Mouse (Mus musculus) kidney, postnatal 14 days (tissue): ENCODE measurements around the gene Ess2.

ENCODE experiments used
- DNase-seq: peaks from one replicate; pipeline ENCODE4 v3.0.0; 2022; ENCODE audit warnings: mixed read lengths

The Ess2 gene

DNA sequence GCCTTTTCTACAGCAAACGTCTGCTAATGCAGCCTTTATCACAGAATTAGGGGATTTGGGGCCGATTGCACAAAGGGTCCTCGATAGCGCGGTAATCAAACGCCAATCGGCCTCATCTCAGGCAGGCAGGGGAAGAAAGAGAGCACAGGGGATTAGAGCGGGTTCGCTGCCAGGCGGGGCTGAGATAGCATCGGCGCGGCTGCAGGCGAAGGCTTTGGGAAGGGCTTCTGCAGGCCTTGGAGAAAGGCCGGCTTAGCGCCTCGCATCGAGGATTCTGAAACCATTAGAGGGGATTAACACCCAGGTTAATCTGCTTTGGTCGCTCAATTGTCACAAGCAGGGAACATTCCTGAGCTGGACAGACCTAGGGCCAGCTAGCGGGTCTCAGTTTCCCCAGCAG is 9.4 kb upstream of the Ess2 start:
- DNase-seq = no peak

- DNase-seq = no peak
Observed at GRCm38 (mm10) chr16:17914307-17915249, 3.4 kb upstream of the Ess2 start, which contains the start of gene Gsc2. Gsc2 (minus strand) TSS chr16:17915059.

DNA sequence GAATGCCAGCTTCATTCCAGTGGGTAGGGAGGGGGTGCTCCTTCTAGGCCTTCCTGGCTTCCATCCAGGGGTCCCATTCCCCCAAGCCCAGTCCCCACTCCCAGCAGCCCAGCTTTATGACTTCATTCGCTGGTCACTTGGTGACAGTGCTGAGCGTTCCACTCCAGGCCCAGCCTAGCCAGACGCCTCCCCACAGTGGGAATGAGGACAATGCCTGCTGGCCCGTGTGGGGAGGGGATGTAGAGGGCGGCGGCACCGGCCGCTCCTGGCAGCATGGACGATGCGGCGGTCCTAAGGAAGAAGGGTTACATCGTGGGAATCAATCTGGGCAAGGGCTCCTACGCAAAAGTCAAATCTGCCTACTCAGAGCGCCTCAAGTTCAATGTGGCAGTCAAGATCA is 12.7 kb downstream of the Ess2 start, which contains the start of the genes Dgcr2 and Tssk2:
Gene Dgcr2 (minus strand): TSS at position 101 of the 400 bp plus-strand sequence.
Gene Tssk2 (plus strand): TSS at position 176 of the 400 bp plus-strand sequence.
- DNase-seq = no peak

DNA sequence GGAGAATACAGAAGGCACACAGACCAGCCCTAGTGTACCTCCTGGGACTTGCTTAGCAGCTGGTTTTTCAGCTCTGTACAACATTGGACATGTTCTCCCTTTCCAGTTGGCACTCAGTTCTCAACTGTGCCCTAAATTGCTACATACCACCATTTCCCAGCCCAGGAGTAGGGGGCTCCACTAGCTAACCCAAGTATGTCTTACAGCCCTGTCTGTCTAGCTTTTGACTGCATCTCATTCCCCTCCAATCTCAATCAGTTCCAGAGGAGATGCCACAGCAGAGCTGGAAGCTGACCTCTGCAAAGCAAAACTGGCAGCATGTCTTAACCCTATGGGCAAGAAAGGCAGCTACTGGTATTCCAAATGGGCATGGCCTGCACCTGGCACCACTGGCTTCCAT is 15.1 kb downstream of the Ess2 start:
- DNase-seq = no peak

DNA sequence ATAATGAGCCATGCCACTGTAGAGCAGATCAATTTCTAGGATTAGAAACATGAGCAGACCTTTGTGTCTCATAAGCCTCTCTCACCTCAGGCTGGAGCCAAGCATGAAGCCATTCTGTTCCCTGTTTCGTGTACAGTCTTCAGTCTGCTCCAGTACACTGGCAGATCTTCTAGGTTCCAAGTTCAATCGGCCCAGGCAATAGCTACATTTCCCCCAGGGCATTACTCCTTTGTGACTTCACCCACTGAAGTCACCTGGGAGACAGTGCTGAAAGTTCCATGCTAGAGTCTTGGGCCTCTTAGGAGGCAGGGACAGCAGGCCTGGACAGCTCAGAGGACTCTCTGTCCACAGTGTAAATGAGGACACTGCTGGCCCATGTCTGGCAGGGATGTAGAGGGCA is 17.2 kb downstream of the Ess2 start, which contains the start of gene Tssk1:
Gene Tssk1 (plus strand): TSS at position 301 of the 400 bp plus-strand sequence.
- no peak for DNase-seq

DNA sequence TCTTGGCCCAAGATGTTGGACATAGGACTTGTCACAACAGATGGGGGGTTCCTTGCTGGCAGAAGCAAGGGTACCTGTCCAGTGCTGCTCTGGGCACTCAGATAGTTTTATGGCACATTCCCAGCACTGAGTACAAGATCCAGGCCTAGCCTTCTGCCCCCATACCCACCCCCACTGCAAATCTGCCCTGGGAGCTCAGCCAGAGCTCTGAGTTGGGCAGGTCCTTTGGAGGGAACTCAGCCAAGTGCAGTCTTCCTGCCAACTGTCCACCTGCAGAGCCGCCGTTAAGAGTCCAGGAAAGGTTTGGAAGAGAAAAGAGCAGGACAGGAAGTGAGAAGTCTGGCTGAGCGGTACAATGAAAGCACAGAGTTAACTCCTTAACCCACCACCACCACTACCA is 18.5 kb downstream of the Ess2 start:
- DNase-seq = peak; percentile 86

GRCm38 (mm10) chr16:17891567-17891959 is 19.6 kb downstream of the Ess2 start, which contains the start of gene Gm20518:
Gm20518 (minus strand) TSS chr16:17891671.
- DNase-seq = peak; percentile 99

- peak; percentile 89 for DNase-seq
Observed at GRCm38 (mm10) chr16:17890917-17891566, 20.1 kb downstream of the Ess2 start.

GRCm38 (mm10) chr16:17890342-17890727 is 20.8 kb downstream of the Ess2 start:
- no peak for DNase-seq

- no peak for DNase-seq
Observed at GRCm38 (mm10) chr16:17889689-17890341, 21.3 kb downstream of the Ess2 start.

- DNase-seq = no peak
Observed at GRCm38 (mm10) chr16:17884116-17884515, 27.0 kb downstream of the Ess2 start.

DNA sequence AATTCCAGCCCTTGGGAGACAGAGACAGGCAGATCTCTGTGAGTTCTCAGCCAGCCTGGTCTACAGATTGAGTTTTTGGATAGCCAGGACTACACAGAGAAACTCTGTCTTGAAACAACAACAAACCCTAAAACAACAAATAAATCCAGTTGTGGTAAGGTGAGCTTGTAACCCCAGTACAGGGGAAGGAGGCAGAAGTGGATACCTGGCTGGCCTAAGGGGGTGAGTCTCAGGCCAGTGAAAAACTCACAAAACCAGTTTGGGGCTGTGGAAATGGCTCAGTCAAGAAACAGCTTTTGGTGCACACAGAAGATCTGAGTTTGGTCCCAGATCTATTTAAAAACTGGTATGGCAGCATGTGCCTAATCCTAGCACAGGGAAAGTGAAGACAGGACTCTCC is 29.0 kb downstream of the Ess2 start:
- DNase-seq = no peak

GRCm38 (mm10) chr16:17879571-17879970 is 31.6 kb downstream of the Ess2 start:
- DNase-seq = no peak

DNA sequence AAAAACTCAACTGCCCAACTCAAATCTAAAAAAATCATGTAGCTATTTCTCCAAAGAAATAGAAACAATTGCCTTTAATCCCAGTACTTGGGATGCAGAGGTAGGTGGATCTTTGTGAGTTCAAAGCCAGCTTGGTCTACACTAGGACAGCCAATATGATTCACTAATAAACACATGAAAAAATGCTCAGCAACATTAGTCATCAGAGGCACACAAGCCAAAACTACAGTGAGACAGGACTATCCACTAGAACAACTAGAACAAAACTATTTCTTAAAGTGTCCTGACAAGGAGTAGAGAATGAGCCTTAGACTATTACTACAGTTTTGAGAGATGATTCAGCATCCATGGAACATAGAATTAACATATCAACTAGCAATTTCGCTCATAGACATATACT is 35.1 kb downstream of the Ess2 start:
- no peak for DNase-seq

GRCm38 (mm10) chr16:17875174-17875573 is 36.0 kb downstream of the Ess2 start:
- no peak for DNase-seq

DNA sequence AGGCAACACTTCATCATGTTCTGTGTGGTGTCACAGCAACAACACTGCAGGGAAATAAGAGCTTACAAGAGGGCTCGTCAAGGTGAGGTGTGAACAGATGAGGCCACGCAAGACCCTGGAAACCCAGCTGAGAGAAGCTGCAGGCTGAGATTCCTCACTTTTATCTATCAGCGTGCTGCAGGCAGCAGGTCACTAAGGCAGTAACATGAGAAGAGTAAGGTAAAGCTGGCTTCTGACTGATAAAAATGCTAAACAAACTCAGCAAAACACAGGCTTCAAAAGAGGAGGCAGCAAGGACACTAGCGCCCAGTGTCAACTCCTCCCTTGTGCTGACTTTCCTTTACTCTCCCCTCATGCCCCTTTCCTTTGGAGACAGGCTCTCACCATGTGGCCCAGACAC is 38.2 kb downstream of the Ess2 start:
- DNase-seq = no peak

DNA sequence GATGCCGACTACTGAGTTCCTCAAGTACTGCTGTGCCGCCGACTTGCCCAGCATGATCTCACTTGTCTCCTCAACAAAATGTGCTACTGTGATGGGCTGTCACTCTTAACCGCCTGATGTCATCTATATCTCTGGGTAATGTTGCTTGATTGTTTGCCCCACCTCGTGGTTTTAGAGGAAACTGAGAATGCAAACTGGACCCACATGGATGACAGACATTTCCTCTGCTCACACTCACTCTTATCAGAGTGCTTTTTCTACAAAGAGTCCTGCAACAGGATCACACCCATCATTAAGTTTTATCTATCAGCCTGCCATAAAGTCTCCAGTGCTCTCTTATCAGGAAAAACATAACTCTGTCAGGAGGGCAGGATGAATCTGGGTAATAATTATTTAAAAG is 39.9 kb downstream of the Ess2 start:
- no peak for DNase-seq

DNA sequence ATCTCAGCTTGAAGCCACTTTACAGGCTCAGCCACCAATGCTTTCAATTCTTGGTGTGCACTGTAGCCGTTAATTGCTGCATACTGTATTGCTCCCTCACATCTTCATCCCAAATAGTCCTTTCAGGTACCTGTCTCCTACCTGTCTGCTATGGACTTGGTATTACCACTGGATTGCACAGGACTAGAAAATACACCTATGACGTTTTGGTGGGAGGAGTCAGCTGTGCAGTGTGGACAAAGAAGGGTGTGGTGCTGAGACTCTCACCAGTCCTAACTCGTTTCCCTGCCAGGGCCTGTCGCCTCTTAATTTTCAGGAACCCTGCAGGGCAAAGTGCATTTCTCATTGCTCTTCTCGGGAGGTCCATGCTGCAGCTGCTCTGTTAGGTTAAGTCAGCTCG is 45.4 kb downstream of the Ess2 start:
- peak; percentile 43 for DNase-seq

- DNase-seq = no peak
Observed at GRCm38 (mm10) chr16:17865293-17865692, 45.9 kb downstream of the Ess2 start.

- peak; percentile 38 for DNase-seq
Observed at GRCm38 (mm10) chr16:17858592-17858991, 52.6 kb downstream of the Ess2 start.

DNA sequence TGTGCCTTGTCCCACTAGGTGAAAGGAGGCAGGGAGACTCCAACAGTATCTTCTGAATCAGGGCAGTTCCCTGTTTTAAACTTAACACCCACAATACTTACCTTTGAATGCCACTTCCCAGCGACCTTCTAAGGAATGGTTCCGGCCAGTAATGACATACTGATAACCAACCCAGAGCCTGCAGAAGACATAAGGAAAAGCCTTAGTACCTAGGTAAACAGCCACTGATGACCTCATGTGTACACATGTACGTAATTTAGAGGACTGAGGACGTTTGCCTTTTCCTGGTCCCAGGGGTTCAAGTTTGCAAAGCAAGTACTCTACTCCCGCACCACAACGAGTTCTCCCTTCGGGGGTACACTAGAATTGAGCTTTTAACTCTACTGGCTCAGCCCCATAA is 54.0 kb downstream of the Ess2 start:
- no peak for DNase-seq

DNA sequence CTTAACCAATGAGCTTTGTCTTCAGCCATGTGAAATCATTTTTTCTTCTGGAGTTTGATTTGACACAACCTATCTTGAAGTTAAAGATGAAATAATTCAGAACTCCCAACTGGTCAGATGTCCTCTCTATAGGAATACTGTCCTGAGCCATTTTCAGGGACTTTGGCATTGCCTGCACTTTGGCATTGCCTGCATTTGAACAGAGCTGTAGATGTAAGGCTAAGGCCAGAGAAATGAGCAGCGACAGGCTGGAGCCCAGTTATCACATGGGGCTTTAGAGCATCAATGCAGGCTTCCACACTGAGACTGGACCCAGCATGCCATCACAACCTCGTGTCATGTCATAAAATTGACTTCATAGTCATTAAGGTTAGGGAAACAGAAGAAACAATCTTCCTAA is 57.9 kb downstream of the Ess2 start:
- DNase-seq = no peak

- DNase-seq = no peak
Observed at GRCm38 (mm10) chr16:17851860-17852259, 59.3 kb downstream of the Ess2 start.
